Mouse (Mus musculus) myocyte (in vitro differentiated cells): ENCODE measurements around the gene Trappc3.

ENCODE experiments used
- CEBPB ChIP-seq: IDR thresholded peaks from 2 replicates; pipeline ENCODE4 v1.6.1; 2011; ENCODE audit warnings: mild to moderate bottlenecking, moderate library complexity; ENCODE audit not compliant: poor library complexity, insufficient read depth, severe bottlenecking
- E2F4 ChIP-seq: IDR thresholded peaks from one replicate; pipeline ENCODE4 v1.6.1; 2011; ENCODE audit warnings: mild to moderate bottlenecking, control low read depth, moderate library complexity; ENCODE audit not compliant: insufficient read depth
- MAX ChIP-seq: IDR thresholded peaks from one replicate; pipeline ENCODE4 v1.6.1; 2011; ENCODE audit warnings: low read depth, mild to moderate bottlenecking, control low read depth
- MYOG ChIP-seq, 3 experiments: IDR thresholded peaks; one replicate each; pipeline ENCODE4 v1.6.1; 2011; ENCODE audit warnings: control low read depth in 2 of 3, low read depth in 2 of 3, mild to moderate bottlenecking in 2 of 3; ENCODE audit not compliant: insufficient read length in 2 of 3, control insufficient read depth in 1 of 3, insufficient read depth in 1 of 3
- POLR2A ChIP-seq: IDR thresholded peaks from one replicate; pipeline ENCODE4 v1.6.1; 2011; ENCODE audit warnings: low read depth, mild to moderate bottlenecking, control low read depth, moderate library complexity; ENCODE audit not compliant: insufficient read length
- POLR2AphosphoS2 ChIP-seq: IDR thresholded peaks from one replicate; pipeline ENCODE4 v1.6.1; 2011; ENCODE audit warnings: low read depth, control low read depth; ENCODE audit not compliant: insufficient read length
- REST ChIP-seq: IDR thresholded peaks from one replicate; pipeline ENCODE4 v1.6.1; 2011; ENCODE audit warnings: mild to moderate bottlenecking, control low read depth, moderate library complexity; ENCODE audit not compliant: insufficient read depth, insufficient read length
- SRF ChIP-seq: IDR thresholded peaks from one replicate; pipeline ENCODE4 v1.6.1; 2011; ENCODE audit warnings: low read depth; ENCODE audit not compliant: control insufficient read depth, insufficient read length
- TCF12 ChIP-seq: IDR thresholded peaks from one replicate; pipeline ENCODE4 v1.6.1; 2011; ENCODE audit warnings: mild to moderate bottlenecking, control low read depth; ENCODE audit not compliant: poor library complexity, insufficient read depth, severe bottlenecking
- USF1 ChIP-seq: IDR thresholded peaks from one replicate; pipeline ENCODE4 v1.6.1; 2011; ENCODE audit warnings: low read depth, mild to moderate bottlenecking, control low read depth, moderate library complexity

DNA sequence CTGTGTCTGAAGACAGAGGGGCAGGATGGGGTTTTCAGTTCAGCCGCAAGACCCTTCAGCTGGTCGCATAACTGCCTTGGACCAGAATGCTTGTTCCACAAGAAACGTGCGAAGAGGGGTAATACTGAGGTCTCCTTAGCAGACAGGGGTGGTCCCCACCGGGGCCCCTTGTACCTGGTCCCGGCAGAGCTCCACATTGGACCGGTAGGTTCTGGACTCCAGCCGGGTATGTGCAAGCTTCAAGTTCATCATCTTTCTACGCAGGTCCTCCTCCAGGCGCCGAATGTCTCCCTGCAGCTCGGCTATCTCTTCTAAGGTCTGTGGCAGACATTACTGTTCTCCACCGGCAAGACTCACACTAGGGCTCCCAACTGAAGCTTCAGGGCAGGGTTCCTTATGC lies 60.5 kb downstream of the Trappc3 start:
- TF ChIP-seq MAX (no peak), USF1 (no peak), MYOG (IDR thresholded peaks at IDR 0.05; ENCODE audit: control insufficient read depth in 1 of 3, insufficient read depth in 1 of 3, insufficient read length in 2 of 3, low read depth in 2 of 3) (no peak), TCF12 (no peak), POLR2A (no peak), CEBPB (no peak), SRF (no peak), POLR2AphosphoS2 (no peak), E2F4 (no peak), REST (no peak)
